Mouse (Mus musculus) gastrocnemius, adult 2 months (tissue): ENCODE results near the gene Klrc2. TPM values are rescaled to one million over a fixed set of nuclear protein-coding genes. Genes with fewer than 3 reads are reported as not detected.
"Not testable (repeated sequence)": the region's sequence is repeated elsewhere in the genome, so short reads cannot be mapped to it uniquely, and the experiment has no call there.

Experiments used
- DNase-seq: peaks from one replicate; pipeline ENCODE4 v3.0.0; 2022
- H3K27ac ChIP-seq: fragments of 200-600 bp; 2 replicates; pipeline ENCODE4 v1.8.1; 2022; ENCODE audit warnings: mild to moderate bottlenecking
- H3K4me3 ChIP-seq: fragments of 200-600 bp; 2 replicates; pipeline ENCODE4 v1.8.1; 2022; ENCODE audit warnings: mild to moderate bottlenecking, moderate library complexity
- CTCF ChIP-seq: fragments of 200-600 bp; IDR thresholded peaks from 2 replicates; pipeline ENCODE4 v1.8.1; 2022; ENCODE audit warnings: antibody characterized with exemption, mild to moderate bottlenecking, moderate library complexity
- intact Hi-C: fragments of 180-260 bp; cut with DNase I; formaldehyde crosslinking; loops from one replicate; pipeline ENCODE4 v1.15.1; 2025
- long read RNA-seq, 2 experiments: library from polyadenylated mRNA; stranded (forward); transcript quantifications; one replicate each; pipeline ENCODE4 v2.0.0; 2021
- microRNA-seq: library from miRNA; unstranded; fragments of <30 nt; microRNA quantifications from one replicate; pipeline ENCODE4 v1.2.0, GENCODE M21; 2021
- total RNA-seq, 2 experiments: library from RNA; stranded (reverse); gene quantifications; 2 replicates each; pipeline ENCODE4 v1.2.3; 2021

Klrc2 gene
- total RNA-seq, result not detected
- long read RNA-seq, experiment 1, result 0 reads
- long read RNA-seq, experiment 2, result 0 reads

DNA sequence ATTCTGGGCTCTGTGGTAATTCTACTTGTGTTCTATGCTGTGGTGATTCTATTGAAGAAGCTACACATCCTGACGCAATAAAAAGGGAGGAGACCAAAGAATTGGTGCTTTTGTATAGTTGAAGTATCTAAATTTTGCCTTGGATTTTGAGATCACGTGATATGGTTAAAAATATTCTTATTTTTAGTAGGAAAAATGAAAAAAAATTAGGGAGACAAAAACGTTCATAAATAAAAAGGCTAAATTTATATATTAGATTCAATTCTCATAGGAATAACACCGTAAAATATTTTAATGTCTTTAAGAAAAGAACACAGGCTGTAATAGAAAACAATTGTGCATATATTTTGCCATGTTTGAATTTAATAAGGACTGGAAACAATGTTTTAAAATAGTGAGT lies at the start of gene Klrc2:
Gene Klrc2, minus strand, starts transcription at position 101 of the 400 bp plus-strand sequence.
- H3K4me3 ChIP-seq, intact Hi-C loops, H3K27ac ChIP-seq, DNase-seq: not testable (repeated sequence)

DNA sequence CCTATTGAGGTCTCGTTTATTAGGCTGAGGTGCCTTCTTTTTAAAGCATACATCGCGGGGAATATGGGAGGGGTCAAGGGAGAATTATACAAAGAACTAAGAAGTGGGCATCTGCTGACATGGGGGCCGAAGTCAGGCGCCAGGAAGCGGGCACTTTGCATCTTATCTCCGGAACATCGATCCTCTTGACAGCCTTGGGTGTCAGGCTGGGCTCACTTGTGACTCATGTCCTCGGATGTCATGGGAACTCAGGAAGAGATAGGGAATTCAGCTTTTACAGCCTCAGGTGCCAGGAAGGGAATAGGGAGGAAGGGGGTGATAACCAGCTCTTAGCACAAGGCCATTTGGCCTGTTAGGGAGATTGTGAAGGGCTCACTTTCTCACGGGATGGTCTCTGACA lies 30.9 kb upstream of the Klrc2 start:
- intact Hi-C loops, H3K4me3 ChIP-seq, DNase-seq, H3K27ac ChIP-seq: not testable (repeated sequence)

DNA sequence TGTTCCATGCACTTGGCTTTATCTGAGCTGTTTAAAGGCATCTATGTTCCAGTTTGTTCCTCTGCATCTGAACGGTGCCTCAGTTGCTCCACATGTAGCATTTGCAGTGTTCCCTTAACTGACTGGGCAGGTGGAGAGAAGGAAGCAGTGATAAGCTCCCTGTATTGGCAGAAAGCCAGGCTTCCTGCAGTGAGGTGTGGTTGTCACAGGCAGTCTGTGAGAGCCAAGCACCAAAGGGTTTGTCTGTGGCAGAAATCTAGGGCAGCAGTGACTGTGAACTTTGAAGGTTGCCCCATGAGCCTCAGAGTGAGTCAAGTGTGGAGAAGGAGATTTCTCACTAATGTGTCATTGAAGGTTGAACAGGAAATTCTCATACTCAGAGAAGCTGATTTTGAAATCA lies 19.9 kb upstream of the Klrc2 start:
- TF ChIP-seq CTCF, result no peak
- DNase-seq, result no peak

DNA sequence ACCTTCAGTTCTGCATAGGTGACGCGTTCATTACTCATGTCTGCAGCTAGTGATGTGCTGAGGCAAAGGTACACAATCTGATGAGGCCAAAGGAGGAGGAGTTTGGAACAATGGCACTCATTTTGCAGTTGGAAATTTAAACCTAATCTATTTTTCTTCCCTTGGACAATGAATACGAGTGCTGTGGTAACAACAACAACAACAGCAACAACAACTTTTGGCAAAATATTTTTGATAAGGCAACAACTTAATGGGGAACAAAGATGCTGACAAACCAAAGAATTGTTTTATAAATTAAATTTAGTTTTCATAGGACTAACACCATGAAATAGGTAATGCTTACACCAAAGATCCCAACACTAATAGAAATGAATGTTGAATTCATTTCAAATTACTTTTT lies 18.4 kb upstream of the Klrc2 start, which contains the start of gene Klrc1:
Gene Klrc1, minus strand, starts transcription at position 101 of the 400 bp plus-strand sequence.
- H3K4me3 ChIP-seq, result no peak within 1 kb of the TSS
- intact Hi-C loops, result no loop called here
- H3K27ac ChIP-seq, result no peak within 1 kb of the TSS
- DNase-seq, result no peak
- no peak for TF ChIP-seq CTCF

More for the DNA sequence above, 19.9 kb upstream of the Klrc2 start:
- Histone ChIP-seq H3K27ac (no peak overlapping the region), H3K4me3 (no peak overlapping the region)
- intact Hi-C loops, result no loop called here

DNA sequence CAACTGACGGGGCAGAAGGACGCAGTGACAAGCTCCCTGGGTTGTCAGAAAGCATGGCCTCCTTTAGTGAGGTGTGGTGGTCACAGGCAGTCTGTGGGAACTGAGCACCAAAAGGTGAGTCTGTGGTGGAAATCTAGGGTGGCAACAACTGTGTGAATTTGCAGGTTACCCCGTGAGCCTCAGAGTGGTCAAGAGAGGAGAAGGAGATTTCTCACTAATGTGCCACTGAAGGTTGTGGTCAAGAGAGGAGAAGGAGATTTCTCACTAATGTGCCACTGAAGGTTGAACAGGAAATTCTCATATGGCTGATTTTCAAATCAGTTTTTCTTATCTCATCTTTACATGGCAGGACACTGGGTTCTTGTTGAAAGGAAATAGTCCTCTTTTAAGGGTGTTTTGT lies 812 bp upstream of the Klrc2 start:
- H3K4me3 ChIP-seq, intact Hi-C loops, H3K27ac ChIP-seq, DNase-seq: not testable (repeated sequence)

DNA sequence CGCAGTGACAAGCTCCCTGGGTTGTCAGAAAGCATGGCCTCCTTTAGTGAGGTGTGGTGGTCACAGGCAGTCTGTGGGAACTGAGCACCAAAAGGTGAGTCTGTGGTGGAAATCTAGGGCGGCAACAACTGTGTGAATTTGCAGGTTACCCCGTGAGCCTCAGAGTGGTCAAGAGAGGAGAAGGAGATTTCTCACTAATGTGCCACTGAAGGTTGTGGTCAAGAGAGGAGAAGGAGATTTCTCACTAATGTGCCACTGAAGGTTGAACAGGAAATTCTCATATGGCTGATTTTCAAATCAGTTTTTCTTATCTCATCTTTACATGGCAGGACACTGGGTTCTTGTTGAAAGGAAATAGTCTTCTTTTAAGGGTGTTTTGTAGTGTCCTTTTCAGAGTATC lies 16.4 kb downstream of the Klrc2 start:
- DNase-seq, H3K27ac ChIP-seq, H3K4me3 ChIP-seq, intact Hi-C loops: not testable (repeated sequence)

GRCm38 (mm10) chr6:129643237-129643636 lies 17.3 kb downstream of the Klrc2 start, which contains the start of gene Klrc3:
Gene Klrc3, minus strand, starts transcription at chr6:129643337.
- intact Hi-C loops, DNase-seq, H3K27ac ChIP-seq, H3K4me3 ChIP-seq: not testable (repeated sequence)

DNA sequence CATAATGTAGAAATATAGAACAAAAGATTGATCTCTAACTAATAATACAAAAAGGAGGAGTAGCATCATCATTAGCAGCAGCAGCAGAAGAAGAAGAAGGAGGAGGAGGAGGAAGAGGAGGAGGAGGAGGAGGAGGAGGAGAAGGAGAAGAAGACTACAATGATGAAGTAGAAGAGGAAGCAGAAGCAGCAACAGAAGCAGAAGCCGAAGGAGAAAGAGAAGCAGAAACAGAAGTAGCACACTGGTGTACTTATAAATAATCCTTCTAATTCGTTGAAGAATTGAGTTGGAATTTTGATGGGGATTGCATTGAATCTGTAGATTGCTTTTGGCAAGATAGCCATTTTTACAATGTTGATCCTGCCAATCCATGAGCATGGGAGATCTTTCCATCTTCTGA lies 29.4 kb downstream of the Klrc2 start:
- H3K27ac ChIP-seq, intact Hi-C loops, DNase-seq, H3K4me3 ChIP-seq: not testable (repeated sequence)

GRCm38 (mm10) chr6:129623735-129624134 lies 36.8 kb downstream of the Klrc2 start, which contains the start of gene Klrk1:
Gene Klrk1, minus strand, starts transcription at chr6:129623864.
- Histone ChIP-seq H3K27ac (no peak within 1 kb of the TSS), H3K4me3 (no peak within 1 kb of the TSS)
- no peak for DNase-seq
- no peak for TF ChIP-seq CTCF
- intact Hi-C loops, result no loop called here

DNA sequence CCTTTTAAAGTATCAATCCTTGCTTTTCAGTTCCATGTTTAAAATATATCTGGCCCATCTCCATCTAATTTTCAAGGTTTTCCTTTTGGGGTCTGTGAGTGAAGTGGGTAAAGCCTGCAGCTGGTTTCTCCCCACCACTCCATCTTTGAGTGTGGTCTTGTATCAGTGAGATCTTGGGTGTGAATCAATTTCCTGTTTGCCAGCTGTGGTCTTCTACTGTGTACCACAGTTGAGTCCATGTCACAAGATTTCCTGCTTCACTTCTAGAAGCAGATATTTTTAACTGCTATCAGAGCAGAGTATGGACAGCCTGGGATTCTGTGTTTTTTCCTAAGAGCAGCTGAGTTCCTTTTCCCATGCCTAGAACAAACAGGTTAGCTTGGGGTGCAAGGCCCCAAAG lies 52.1 kb downstream of the Klrc2 start:
- Histone ChIP-seq H3K27ac (no peak overlapping the region), H3K4me3 (no peak overlapping the region)
- DNase-seq, result no peak
- intact Hi-C loops, result no loop called here
- no peak for TF ChIP-seq CTCF

Small RNA genes lying within 50 kb of the gene (microRNA-seq; reads per million reads assigned to microRNA genes)
- not detected for gene Mir680-1

Other genes with a start within 250 kb of the Klrc2 start
- gene Clec1a, start 208.7 kb downstream of the Klrc2 start, total RNA-seq, result 1 to 10 TPM; 1.8 to 3.0 TPM
- gene Olr1, start 153.5 kb downstream of the Klrc2 start, total RNA-seq, result not detected
- not detected for gene Tmem52b, start 148.1 kb downstream of the Klrc2 start, total RNA-seq
- 10 to 100 TPM; 64.0 to 81.6 TPM for gene Gabarapl1, start 127.5 kb downstream of the Klrc2 start, total RNA-seq
- not detected for gene Klre1, start 82.8 kb downstream of the Klrc2 start, total RNA-seq
- gene Klrd1, start 68.9 kb downstream of the Klrc2 start, total RNA-seq, result not detected
- not detected for gene Klrk1, start 36.8 kb downstream of the Klrc2 start, total RNA-seq
- not detected for gene Klrc3, start 17.4 kb downstream of the Klrc2 start, total RNA-seq
- gene Klrc1, start 18.3 kb upstream of the Klrc2 start, total RNA-seq, result not detected
- gene Klri1, start 56.4 kb upstream of the Klrc2 start, total RNA-seq, result not detected
- gene Klri2, start 79.8 kb upstream of the Klrc2 start, total RNA-seq, result not detected
- gene Gm156, start 123.6 kb upstream of the Klrc2 start, total RNA-seq, result not detected
- not detected for gene Gm17631, start 202.0 kb upstream of the Klrc2 start, total RNA-seq
- gene Klra17, start 216.0 kb upstream of the Klrc2 start, total RNA-seq, result not detected